Mouse (Mus musculus) stomach, embryonic 14.5 days (tissue): ENCODE data around the gene Sema5b. TPM values are rescaled to one million over a fixed set of nuclear protein-coding genes. Genes with fewer than 3 reads are reported as not detected.

Experiments
- ATAC-seq: fragments of 200-750 bp; cut with Nextera tagmentation; 2 replicates; pipeline ENCODE4 v1.8.0; 2017; ENCODE audit warnings: low read depth, moderate TSS enrichment; ENCODE audit not compliant: insufficient number of reproducible peaks, insufficient read depth, low FRiP score
- H3K27ac ChIP-seq: fragments of 300-500 bp; sonication (generic); 2 replicates; pipeline ENCODE4 v1.5.1; 2014; ENCODE audit warnings: mild to moderate bottlenecking, low read length, moderate library complexity, mixed read lengths
- H3K27me3 ChIP-seq: fragments of 300-500 bp; sonication (generic); 2 replicates; pipeline ENCODE4 v1.6.1; 2014; ENCODE audit warnings: low read length, control low read depth, mixed read lengths; ENCODE audit not compliant: control insufficient read depth, insufficient read depth
- H3K36me3 ChIP-seq: fragments of 300-500 bp; sonication (generic); 2 replicates; pipeline ENCODE4 v1.6.1; 2014; ENCODE audit warnings: mild to moderate bottlenecking, control low read depth, low read length, moderate library complexity, mixed read lengths; ENCODE audit not compliant: control insufficient read depth, insufficient read depth
- H3K4me1 ChIP-seq: fragments of 300-500 bp; sonication (generic); 2 replicates; pipeline ENCODE4 v1.6.1; 2014; ENCODE audit warnings: low read length, control low read depth, mixed read lengths; ENCODE audit not compliant: control insufficient read depth, insufficient read depth
- H3K4me2 ChIP-seq: fragments of 300-500 bp; sonication (generic); replicated peaks from 2 replicates; pipeline ENCODE4 v1.6.1; 2014; ENCODE audit warnings: low read depth, low read length, control low read depth
- H3K4me3 ChIP-seq: fragments of 300-500 bp; sonication (generic); 2 replicates; pipeline ENCODE4 v1.5.1; 2014; ENCODE audit warnings: low read depth, low read length, control low read depth
- H3K9ac ChIP-seq: fragments of 300-500 bp; sonication (generic); replicated peaks from 2 replicates; pipeline ENCODE4 v1.6.1; 2014; ENCODE audit warnings: low read depth, mild to moderate bottlenecking, control low read depth, low read length, moderate library complexity, mixed read lengths
- H3K9me3 ChIP-seq: fragments of 300-500 bp; sonication (generic); 2 replicates; pipeline ENCODE4 v1.6.1; 2016; ENCODE audit warnings: low read depth, low read length, control low read depth; ENCODE audit not compliant: control insufficient read depth
- WGBS: fragments of 180-500 bp; shearing (Covaris S2); extraction: QIAGEN DNeasy Blood & Tissue Kit; methylation state at CpG from one replicate; pipeline ENCODE4 v1.1.7; 2014; 5-methylcytosine and 5-hydroxymethylcytosine counted together
- polyA plus RNA-seq: library from polyadenylated mRNA; unstranded; fragments of >200 nt; fragmentation: Nextera tagmentation; extraction: Ambion mirVana; gene quantifications from 2 replicates; pipeline ENCODE4 v1.2.1, GENCODE M21; 2014

Gene Sema5b
- polyA plus RNA-seq, 1 experiment from 2014 or later = 5.2 TPM

DNA sequence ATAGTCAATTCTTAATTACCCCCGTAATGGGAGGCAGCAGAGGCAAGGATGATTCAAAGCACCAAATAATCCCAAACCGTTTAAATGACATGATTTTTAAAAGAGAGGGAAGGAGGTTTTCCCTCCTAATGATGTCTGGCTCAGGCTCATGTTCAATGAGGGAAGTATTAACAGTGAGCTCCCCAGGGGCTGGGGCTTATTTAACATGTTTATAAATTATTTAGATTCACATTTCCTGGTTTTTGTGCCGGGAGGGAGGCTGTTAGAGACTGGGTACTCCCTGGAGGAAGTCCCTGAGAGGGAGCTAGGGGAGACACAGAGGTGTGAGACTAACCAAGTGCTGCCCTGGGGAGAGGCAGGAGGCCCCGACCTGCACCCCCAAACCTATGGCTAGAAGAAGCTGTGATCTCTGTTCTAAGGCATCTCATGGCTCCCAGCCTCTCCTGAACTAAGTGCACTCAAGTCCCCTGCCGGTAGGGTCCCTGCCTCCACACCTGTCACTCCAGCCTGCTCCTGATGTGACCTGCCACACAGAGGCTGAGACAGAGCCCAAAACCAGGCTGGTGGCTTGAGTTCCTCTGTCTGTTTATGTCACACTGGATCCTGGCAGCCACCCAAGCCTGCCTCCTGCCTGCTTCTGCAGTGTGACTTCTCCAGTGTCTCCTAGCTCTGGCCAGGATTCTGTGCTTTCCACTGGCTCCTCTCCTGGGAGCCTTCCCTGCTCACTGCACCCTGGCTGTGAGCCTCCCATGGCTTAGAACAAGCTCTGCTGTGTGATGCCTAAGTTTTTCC, 51.5 kb downstream of the Sema5b start:
- 11% methylated on average over 5 of the region's 5 CpGs for WGBS
- peak; percentile 29; the same call in 1 of the 2 replicates for ATAC-seq

DNA sequence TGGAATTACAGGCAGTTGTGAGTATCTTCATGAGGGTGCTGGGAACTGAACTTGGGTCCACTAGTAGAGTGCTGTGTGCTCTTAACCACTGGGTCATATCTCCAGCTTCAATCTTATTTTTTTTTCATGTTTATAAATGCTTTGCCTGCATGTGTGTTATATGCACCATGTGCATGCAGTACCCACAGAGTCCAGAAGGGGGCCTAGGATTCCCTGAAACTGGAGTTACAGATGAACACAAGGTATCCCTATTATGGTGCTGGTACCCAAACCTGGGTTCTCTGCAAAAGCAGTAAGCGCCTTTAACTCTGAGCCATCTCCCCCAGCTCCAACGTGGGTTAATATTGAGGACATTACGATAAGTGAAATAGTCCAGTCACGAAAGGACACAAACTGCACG, 52.5 kb downstream of the Sema5b start:
- WGBS = 94% methylated on average over 5 of the region's 5 CpGs

More for the DNA sequence above, 51.5 kb downstream of the Sema5b start:
- peaks cover 31% of the 10 kb centered on the region for H3K4me1 ChIP-seq
- H3K36me3 ChIP-seq = no peaks in the 10 kb centered on the region
- H3K27me3 ChIP-seq = no peaks in the 10 kb centered on the region
- no peaks in the 10 kb centered on the region for H3K9me3 ChIP-seq
- no peak overlapping the region for H3K9ac ChIP-seq
- H3K4me2 ChIP-seq = 0 out of 2 replicates have a peak overlapping the region, but pooled peaks have one; percentile 12
- peak overlapping the region; percentile 22; the same call in 1 of the 2 replicates for H3K27ac ChIP-seq
- H3K4me3 ChIP-seq = no peak overlapping the region

DNA sequence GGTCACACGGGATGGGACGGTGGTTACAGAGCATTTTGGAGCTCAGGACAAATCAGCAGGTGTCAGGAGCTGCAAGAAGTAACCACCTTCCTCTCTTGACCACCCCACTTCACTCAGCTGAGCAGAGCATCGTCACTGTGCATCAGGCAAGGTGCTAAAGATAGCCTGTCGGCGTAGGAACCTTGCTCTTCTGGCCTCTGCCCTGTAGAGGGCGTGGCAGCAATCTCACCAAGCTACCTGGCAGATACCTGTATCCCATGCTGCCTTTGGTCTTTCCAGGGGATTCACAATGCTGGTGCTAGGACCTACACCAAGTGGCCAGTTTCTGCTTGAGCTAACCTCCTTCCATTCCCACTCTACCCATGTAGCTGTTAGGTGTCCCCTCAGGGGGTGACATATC, 55.3 kb downstream of the Sema5b start:
- no peaks in the 10 kb centered on the region for H3K36me3 ChIP-seq
- no peak overlapping the region for H3K27ac ChIP-seq
- H3K9me3 ChIP-seq = no peaks in the 10 kb centered on the region
- ATAC-seq = no peak
- no peak overlapping the region for H3K4me3 ChIP-seq
- H3K9ac ChIP-seq = no peak overlapping the region
- H3K27me3 ChIP-seq = no peaks in the 10 kb centered on the region
- WGBS = 55% methylated on average over 6 of the region's 6 CpGs
- H3K4me1 ChIP-seq = peaks cover 26% of the 10 kb centered on the region
- H3K4me2 ChIP-seq = no peak overlapping the region

More for the DNA sequence above, 52.5 kb downstream of the Sema5b start:
- Histone ChIP-seq H3K4me1 (peaks cover 26% of the 10 kb centered on the region), H3K4me2 (no peak overlapping the region), H3K4me3 (no peak overlapping the region), H3K9me3 (no peaks in the 10 kb centered on the region), H3K27me3 (no peaks in the 10 kb centered on the region), H3K27ac (no peak overlapping the region), H3K36me3 (no peaks in the 10 kb centered on the region), H3K9ac (no peak overlapping the region)
- no peak for ATAC-seq

DNA sequence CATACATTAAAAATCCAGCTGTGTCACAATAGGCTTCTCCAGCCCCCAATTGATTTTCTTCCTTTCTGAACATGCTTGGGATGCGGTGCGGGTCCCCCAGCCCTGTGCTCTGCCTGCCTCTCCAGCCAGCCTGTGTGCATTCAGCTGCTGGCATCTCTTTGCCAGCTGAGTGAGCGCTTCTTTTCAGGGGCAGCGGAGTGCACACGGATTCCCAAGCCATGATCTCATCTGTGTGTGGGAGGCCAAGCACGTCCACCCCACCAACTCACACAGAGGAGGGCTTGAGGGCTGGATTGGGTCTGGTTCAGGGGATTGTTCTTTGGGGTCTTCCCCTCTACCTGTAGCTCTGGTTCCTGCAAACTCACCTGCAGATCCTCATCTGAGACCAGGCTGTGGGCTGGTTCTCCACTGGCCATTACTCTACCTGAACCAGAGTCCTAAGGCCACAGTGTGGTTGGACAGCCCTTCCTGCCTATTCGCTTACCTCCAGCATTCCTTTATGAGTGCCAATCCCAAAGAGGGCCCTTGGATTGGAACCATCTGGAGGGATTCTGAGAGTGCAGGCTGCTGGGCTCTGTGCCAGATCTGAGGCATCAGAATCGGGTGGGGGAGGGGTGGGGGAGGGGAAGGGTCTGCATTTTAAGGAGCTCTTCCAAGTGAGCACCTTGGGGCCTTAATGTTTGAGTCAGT, 55.9 kb downstream of the Sema5b start:
- WGBS = 40% methylated on average over 8 of the region's 8 CpGs
- no peaks in the 10 kb centered on the region for H3K27me3 ChIP-seq
- H3K36me3 ChIP-seq = no peaks in the 10 kb centered on the region
- no peak overlapping the region for H3K27ac ChIP-seq
- ATAC-seq = no peak
- H3K4me2 ChIP-seq = no peak overlapping the region
- H3K4me3 ChIP-seq = no peak overlapping the region
- no peaks in the 10 kb centered on the region for H3K9me3 ChIP-seq
- H3K9ac ChIP-seq = no peak overlapping the region
- peaks cover 22% of the 10 kb centered on the region for H3K4me1 ChIP-seq

DNA sequence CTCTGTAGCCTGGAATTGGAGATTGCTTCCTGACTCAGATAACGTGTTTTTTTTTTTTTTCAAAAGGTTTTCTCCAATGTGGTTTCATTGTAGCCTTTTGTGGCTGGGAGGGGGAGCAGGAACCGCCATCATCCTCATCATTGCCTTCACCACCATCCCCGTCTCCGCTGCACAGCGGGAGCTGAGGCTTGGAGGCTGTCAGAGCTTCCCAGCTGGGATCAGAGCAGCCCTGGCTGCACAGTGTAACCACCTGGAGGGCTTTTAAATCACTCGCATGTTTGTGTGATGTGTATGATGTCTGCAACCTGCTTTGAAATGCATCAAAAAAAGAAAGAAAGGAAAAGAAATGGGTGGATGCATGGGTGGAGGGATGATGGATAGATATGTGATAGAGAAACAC, 57.0 kb downstream of the Sema5b start:
- Histone ChIP-seq H3K27ac (no peak overlapping the region), H3K4me2 (no peak overlapping the region), H3K36me3 (no peaks in the 10 kb centered on the region), H3K9ac (no peak overlapping the region), H3K27me3 (no peaks in the 10 kb centered on the region), H3K9me3 (no peaks in the 10 kb centered on the region), H3K4me1 (peaks cover 12% of the 10 kb centered on the region; the same call in 1 of the 2 replicates), H3K4me3 (no peak overlapping the region)
- WGBS = 15% methylated on average over 6 of the region's 6 CpGs
- ATAC-seq = no peak

DNA sequence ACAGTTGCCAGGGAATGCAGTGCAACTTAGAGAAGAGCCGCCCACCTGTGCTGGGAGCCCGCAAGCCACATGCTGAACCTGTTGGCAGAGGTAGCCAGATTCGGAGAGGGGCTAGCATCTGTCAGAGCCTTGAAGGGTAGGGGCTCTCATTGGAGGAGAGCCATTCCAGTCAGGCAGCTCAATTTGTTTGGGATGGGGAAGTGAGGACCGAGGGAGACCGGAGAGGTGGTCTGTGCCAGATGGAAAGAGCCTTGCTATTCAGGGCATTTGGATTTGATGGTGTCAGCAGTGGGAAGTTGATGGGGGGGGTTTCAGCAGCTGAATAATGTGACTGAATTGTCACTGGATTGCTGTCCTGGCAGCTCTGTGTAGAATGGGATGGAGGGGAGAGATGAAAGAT, 57.9 kb downstream of the Sema5b start:
- 56% methylated on average over 5 of the region's 5 CpGs for WGBS

DNA sequence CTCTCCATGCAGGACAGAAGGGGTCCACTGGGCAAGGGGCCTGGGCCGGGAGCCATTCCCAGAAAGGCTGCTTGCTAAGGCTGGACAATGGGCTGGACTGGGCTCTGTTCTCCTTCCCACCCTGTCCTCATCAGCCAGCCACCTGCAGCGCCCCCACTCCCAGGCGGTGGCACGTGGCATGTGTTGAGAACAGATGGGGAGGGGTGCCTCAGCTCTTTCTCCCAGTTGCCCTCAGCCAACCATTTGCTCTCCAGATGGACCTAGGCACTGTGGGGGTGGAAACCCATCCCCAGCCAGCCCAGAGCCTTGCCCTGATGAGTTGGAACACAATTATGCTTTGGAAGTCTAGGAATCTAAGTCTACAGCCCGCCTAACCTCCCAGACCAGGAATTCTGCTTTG, 59.3 kb downstream of the Sema5b start:
- WGBS = 76% methylated on average over 5 of the region's 5 CpGs
- no peak for ATAC-seq
- H3K36me3 ChIP-seq = no peaks in the 10 kb centered on the region
- H3K9me3 ChIP-seq = no peaks in the 10 kb centered on the region
- no peaks in the 10 kb centered on the region for H3K27me3 ChIP-seq
- peaks cover 18% of the 10 kb centered on the region; the same call in 1 of the 2 replicates for H3K4me1 ChIP-seq
- no peak overlapping the region for H3K4me3 ChIP-seq
- no peak overlapping the region for H3K9ac ChIP-seq
- no peak overlapping the region for H3K27ac ChIP-seq
- H3K4me2 ChIP-seq = no peak overlapping the region

More for the DNA sequence above, 57.9 kb downstream of the Sema5b start:
- no peak overlapping the region for H3K4me2 ChIP-seq
- H3K4me1 ChIP-seq = peaks cover 13% of the 10 kb centered on the region; the same call in 1 of the 2 replicates
- ATAC-seq = no peak
- no peak overlapping the region for H3K9ac ChIP-seq
- H3K27ac ChIP-seq = no peak overlapping the region
- H3K9me3 ChIP-seq = no peaks in the 10 kb centered on the region
- no peaks in the 10 kb centered on the region for H3K36me3 ChIP-seq
- H3K4me3 ChIP-seq = no peak overlapping the region
- H3K27me3 ChIP-seq = no peaks in the 10 kb centered on the region

DNA sequence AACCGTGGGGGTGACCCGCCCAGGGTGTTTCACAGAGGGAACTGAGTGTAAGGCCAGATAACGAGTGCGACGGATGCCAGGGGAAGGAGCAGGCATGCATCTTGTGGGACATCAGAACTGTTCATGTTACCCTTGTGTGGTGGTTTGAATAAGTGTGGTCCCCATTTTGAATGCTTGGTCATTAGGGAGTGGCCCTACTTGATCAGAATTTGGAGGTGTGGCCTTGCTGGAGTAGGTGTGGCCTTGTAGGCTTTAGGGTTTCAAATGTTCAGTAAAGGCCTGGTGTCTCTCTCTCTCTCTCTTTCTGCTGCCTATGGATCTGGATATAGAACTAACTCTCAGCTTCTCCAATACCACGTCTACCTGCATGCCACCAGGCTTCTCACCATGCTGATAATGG, 60.5 kb downstream of the Sema5b start:
- H3K4me3 ChIP-seq = no peak overlapping the region
- H3K36me3 ChIP-seq = no peaks in the 10 kb centered on the region
- H3K4me1 ChIP-seq = peaks cover 17% of the 10 kb centered on the region; the same call in 1 of the 2 replicates
- no peak overlapping the region for H3K9ac ChIP-seq
- 95% methylated on average over 6 of the region's 6 CpGs for WGBS
- no peak for ATAC-seq
- H3K4me2 ChIP-seq = no peak overlapping the region
- no peak overlapping the region for H3K27ac ChIP-seq
- no peaks in the 10 kb centered on the region for H3K27me3 ChIP-seq
- no peaks in the 10 kb centered on the region for H3K9me3 ChIP-seq
